13 mouse cellular contexts compared by ENCODE assay signal in the genomic region with DNA sequence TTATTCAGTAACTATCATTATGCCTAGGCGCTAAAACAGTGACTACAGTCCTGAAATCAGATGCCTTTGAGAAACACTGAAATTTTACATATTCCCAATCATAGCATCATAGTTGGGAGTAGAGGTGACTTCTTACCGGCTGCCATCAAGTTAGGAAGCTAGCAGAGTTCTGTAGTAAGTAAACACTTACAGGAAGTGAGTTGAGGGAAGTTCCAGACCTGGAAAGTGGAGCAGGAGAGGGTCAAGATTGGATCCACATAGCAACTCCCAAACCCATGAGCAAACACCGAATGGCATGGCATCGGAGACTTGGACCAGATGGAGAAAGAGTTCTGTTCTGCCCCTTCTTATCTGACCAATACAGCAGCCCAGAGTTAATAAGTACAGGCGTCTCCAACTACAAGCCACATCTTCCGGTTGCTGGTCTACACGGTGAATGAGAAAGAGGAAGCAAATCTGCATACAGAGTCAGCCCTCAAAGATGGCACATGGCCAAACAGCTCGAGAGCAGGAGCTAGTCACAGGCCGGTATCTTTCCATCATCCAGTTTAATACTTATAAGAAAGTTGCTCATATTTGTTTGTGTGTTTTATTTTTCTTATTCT.
DNase-seq lines count a peak whose midpoint lies in the region; ATAC-seq and TF ChIP-seq lines count a peak whose summit lies in the region.
"Had no signal": no experiment of that assay in that cellular context is flagged by ENCODE, and none has a peak within 500 bp of the region (broad histone marks: within the 10 kb centered on the region; RNA-seq: fewer than 3 reads in every experiment).

No protein-coding gene starts in this region.

- WGBS in embryonic facial prominence, embryonic 14.5 days, result 85% methylated on average over 9 of the region's 9 CpGs
- WGBS in embryonic facial prominence, embryonic 10.5 days, result 90% methylated on average over 9 of the region's 9 CpGs
- WGBS in liver, embryonic 12.5 days (ENCODE audit: insufficient replicate concordance), result 39% methylated on average over 9 of the region's 9 CpGs
- WGBS in thymus, adult 2 months, result 18% methylated on average over 9 of the region's 9 CpGs
- WGBS in midbrain, embryonic 13.5 days, result 91% methylated on average over 9 of the region's 9 CpGs

- no peak overlapping the region for H3K4me2 ChIP-seq in embryonic facial prominence, embryonic 14.5 days (ENCODE audit: low read depth, low read length)
- H3K4me2 ChIP-seq in liver, embryonic 12.5 days, result no peak overlapping the region
- no peak overlapping the region for H3K4me2 ChIP-seq in midbrain, embryonic 13.5 days (replicated peaks)
- H3K4me2 ChIP-seq: lung, embryonic 15.5 days; neural tube, embryonic 15.5 days had no signal

- no peaks in the 10 kb centered on the region for H3K4me1 ChIP-seq in embryonic facial prominence, embryonic 14.5 days (ENCODE audit: control insufficient read depth, insufficient read depth, low read length)
- H3K4me1 ChIP-seq in embryonic facial prominence, embryonic 10.5 days, result no peaks in the 10 kb centered on the region
- H3K4me1 ChIP-seq in liver, embryonic 12.5 days, result no peaks in the 10 kb centered on the region
- 0 out of 2 replicates have a peak, but pooled peaks cover 3% of the 10 kb centered on the region for H3K4me1 ChIP-seq in thymus, adult 2 months (replicated peaks; ENCODE audit: control insufficient read depth, insufficient read depth, low read length)
- no peaks in the 10 kb centered on the region for H3K4me1 ChIP-seq in midbrain, embryonic 13.5 days (replicated peaks)
- H3K4me1 ChIP-seq: forebrain, embryonic 10.5 days; hindbrain, embryonic 10.5 days; lung, embryonic 15.5 days; neural tube, embryonic 15.5 days had no signal

- ATAC-seq in embryonic facial prominence, embryonic 14.5 days (ENCODE audit: low read depth), result no peak
- ATAC-seq in liver, embryonic 12.5 days, result no peak
- no peak for ATAC-seq in midbrain, embryonic 13.5 days

- no peak overlapping the region for H3K27ac ChIP-seq in embryonic facial prominence, embryonic 14.5 days (replicated peaks; ENCODE audit: low read depth, low read length)
- H3K27ac ChIP-seq in embryonic facial prominence, embryonic 10.5 days (replicated peaks), result no peak overlapping the region
- H3K27ac ChIP-seq in liver, embryonic 12.5 days, result no peak overlapping the region
- H3K27ac ChIP-seq in thymus, adult 2 months (ENCODE audit: control insufficient read depth, insufficient read depth, low read length), result no peak overlapping the region
- no peak overlapping the region for H3K27ac ChIP-seq in midbrain, embryonic 13.5 days
- H3K27ac ChIP-seq: forebrain, embryonic 10.5 days; hindbrain, embryonic 10.5 days; lung, embryonic 15.5 days; neural tube, embryonic 15.5 days had no signal

- H3K36me3 ChIP-seq in embryonic facial prominence, embryonic 14.5 days (ENCODE audit: control insufficient read depth, insufficient read depth, low read length), result no peaks in the 10 kb centered on the region
- no peaks in the 10 kb centered on the region for H3K36me3 ChIP-seq in embryonic facial prominence, embryonic 10.5 days (replicated peaks)
- H3K36me3 ChIP-seq in liver, embryonic 12.5 days, result no peaks in the 10 kb centered on the region
- no peaks in the 10 kb centered on the region for H3K36me3 ChIP-seq in thymus, adult 2 months (ENCODE audit: control insufficient read depth, insufficient read depth, low read length)
- no peaks in the 10 kb centered on the region for H3K36me3 ChIP-seq in midbrain, embryonic 13.5 days
- H3K36me3 ChIP-seq: forebrain, embryonic 10.5 days; hindbrain, embryonic 10.5 days; lung, embryonic 15.5 days; neural tube, embryonic 15.5 days had no signal

- no peaks in the 10 kb centered on the region for H3K27me3 ChIP-seq in embryonic facial prominence, embryonic 14.5 days (replicated peaks; ENCODE audit: control insufficient read depth, insufficient read depth, low read length)
- no peaks in the 10 kb centered on the region for H3K27me3 ChIP-seq in embryonic facial prominence, embryonic 10.5 days (replicated peaks; ENCODE audit: low read depth, poor library complexity, severe bottlenecking)
- no peaks in the 10 kb centered on the region for H3K27me3 ChIP-seq in liver, embryonic 12.5 days (replicated peaks)
- H3K27me3 ChIP-seq in thymus, adult 2 months (ENCODE audit: control insufficient read depth, insufficient read depth, low read length), result no peaks in the 10 kb centered on the region
- no peaks in the 10 kb centered on the region for H3K27me3 ChIP-seq in midbrain, embryonic 13.5 days
- H3K27me3 ChIP-seq: lung, embryonic 15.5 days; neural tube, embryonic 15.5 days had no signal

- no peak overlapping the region for H3K9ac ChIP-seq in embryonic facial prominence, embryonic 14.5 days (ENCODE audit: low read depth, low read length)
- H3K9ac ChIP-seq in liver, embryonic 12.5 days, result no peak overlapping the region
- no peak overlapping the region for H3K9ac ChIP-seq in midbrain, embryonic 13.5 days (replicated peaks)
- H3K9ac ChIP-seq: lung, embryonic 15.5 days; neural tube, embryonic 15.5 days had no signal

- no peak for TF ChIP-seq POLR2A in thymus, adult 2 months (IDR thresholded peaks at IDR 0.05; ENCODE audit: control insufficient read depth, extremely low read depth, insufficient read depth, low read length, poor library complexity)

- no peak overlapping the region for H3K4me3 ChIP-seq in embryonic facial prominence, embryonic 14.5 days (ENCODE audit: low read depth, low read length)
- H3K4me3 ChIP-seq in embryonic facial prominence, embryonic 10.5 days, result no peak overlapping the region
- H3K4me3 ChIP-seq in liver, embryonic 12.5 days, result no peak overlapping the region
- no peak overlapping the region for H3K4me3 ChIP-seq in thymus, adult 2 months (ENCODE audit: control insufficient read depth, insufficient read depth, low read length)
- H3K4me3 ChIP-seq in midbrain, embryonic 13.5 days (replicated peaks), result no peak overlapping the region
- H3K4me3 ChIP-seq: forebrain, embryonic 10.5 days; hindbrain, embryonic 10.5 days; lung, embryonic 15.5 days; neural tube, embryonic 15.5 days had no signal

- no peak for TF ChIP-seq CTCF in thymus, adult 2 months (IDR thresholded peaks at IDR 0.05; ENCODE audit: borderline replicate concordance, control insufficient read depth, extremely low read depth, insufficient read depth, low read length, poor library complexity)

- peak; percentile 19 for DNase-seq in embryonic facial prominence, embryonic 14.5 days (ENCODE audit: low spot score)
- no peak for DNase-seq in embryonic facial prominence, embryonic 10.5 days (ENCODE audit: low spot score)
- DNase-seq in liver, result peak; percentile 5
- DNase-seq in lung, postnatal 14 days, result peak; percentile 39
- peak; percentile 54 for DNase-seq in thymus, adult 2 months
- no peak for DNase-seq in neural tube, embryonic 10.5 days (ENCODE audit: extremely low spot score, low spot score)
- DNase-seq: cerebellum, postnatal 25 days had no signal

- H3K9me3 ChIP-seq in embryonic facial prominence, embryonic 14.5 days (ENCODE audit: control insufficient read depth, low read length), result no peaks in the 10 kb centered on the region
- H3K9me3 ChIP-seq in embryonic facial prominence, embryonic 10.5 days, result no peaks in the 10 kb centered on the region
- H3K9me3 ChIP-seq in liver, embryonic 12.5 days (replicated peaks), result no peaks in the 10 kb centered on the region; the same call in 1 of the 2 replicates
- H3K9me3 ChIP-seq in midbrain, embryonic 13.5 days, result no peaks in the 10 kb centered on the region
- H3K9me3 ChIP-seq: forebrain, embryonic 10.5 days; hindbrain, embryonic 10.5 days; lung, embryonic 15.5 days had no signal

Comparison
In these comparisons a context has a peak if more than half of its experiments do, and no peak if none do; other contexts are left out.
1. DNase-seq: peak in embryonic facial prominence, embryonic 14.5 days (single experiment), liver (single experiment), lung, postnatal 14 days (single experiment) and thymus, adult 2 months (single experiment); none in embryonic facial prominence, embryonic 10.5 days (single experiment) and neural tube, embryonic 10.5 days (single experiment).